Mouse (Mus musculus) erythroblast, embryonic 14.5 days (primary cell): ENCODE results near the gene Ppp6r3.

Experiments
- GATA1 ChIP-seq: IDR thresholded peaks from 2 replicates; pipeline ENCODE4 v1.6.1; 2012; ENCODE audit warnings: low read length, inconsistent platforms, mixed read lengths
- TAL1 ChIP-seq: IDR thresholded peaks from 3 replicates; pipeline ENCODE4 v1.6.1; 2012; ENCODE audit warnings: low read length, inconsistent platforms, mixed read lengths

DNA sequence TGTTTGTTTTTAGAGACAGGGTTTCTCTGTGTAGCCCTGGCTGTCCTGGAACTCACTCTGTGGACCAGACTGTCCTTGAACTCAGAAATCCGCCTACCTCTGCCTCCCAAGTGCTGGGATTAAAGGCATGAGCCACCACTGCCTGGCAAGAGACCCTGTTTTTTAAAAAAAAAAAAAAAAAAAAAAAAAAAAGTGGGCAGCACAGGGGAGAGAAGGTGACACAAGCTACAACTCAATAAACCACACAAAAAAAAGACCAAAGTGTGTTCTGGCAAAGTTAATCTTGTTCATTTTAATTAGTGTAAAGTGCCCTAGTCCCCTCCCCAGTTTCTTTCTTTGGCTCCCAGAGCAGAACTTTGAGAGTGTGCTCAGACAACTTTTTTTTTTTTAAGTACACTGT, 26.3 kb downstream of the Ppp6r3 start:
- TF ChIP-seq GATA1 (no peak), TAL1 (no peak)
